Mouse (Mus musculus): ENCODE results near the gene Tgfbr1. TPM values are rescaled to one million over a fixed set of nuclear protein-coding genes. Genes with fewer than 3 reads are reported as not detected.
A peak's percentile ranks its signal among the peaks of the same experiment; 100 is the strongest.

Tgfbr1 gene
- 48.6 and 50.3 TPM in 2 replicates for polyA plus RNA-seq (2014; fragmentation: Nextera tagmentation; extraction: Ambion mirVana)

GRCm38 (mm10) chr4:47352803-47353388, at the start of gene Tgfbr1:
Gene Tgfbr1, plus strand, starts transcription at chr4:47353222.
- Histone ChIP-seq H3K4me2 (ENCODE audit: low read depth, low read length) (peak within 1 kb of the TSS; percentile 98), H3K9me3 (ENCODE audit: control insufficient read depth, low read length) (no peaks in the 10 kb centered on the region), H3K36me3 (ENCODE audit: control insufficient read depth, insufficient read depth, low read length) (no peaks in the 10 kb centered on the region), H3K27ac (replicated peaks; ENCODE audit: low read depth, low read length) (peak within 1 kb of the TSS; percentile 97), H3K27me3 (replicated peaks; ENCODE audit: control insufficient read depth, insufficient read depth, low read length) (no peaks in the 10 kb centered on the region), H3K4me1 (ENCODE audit: control insufficient read depth, insufficient read depth, low read length) (peaks cover 26% of the 10 kb centered on the region), H3K9ac (ENCODE audit: low read depth, low read length) (peak within 1 kb of the TSS; percentile 92), H3K4me3 (ENCODE audit: low read depth, low read length) (peak within 1 kb of the TSS; percentile 91)
- DNase-seq (ENCODE audit: low spot score) = peak; percentile 99
- ATAC-seq (ENCODE audit: low read depth) = peak; percentile 98
- 0% methylated on average over 24 of the region's 65 CpGs for WGBS

GRCm38 (mm10) chr4:47303340-47303998, 49.6 kb upstream of the Tgfbr1 start:
- Histone ChIP-seq H3K36me3 (ENCODE audit: control insufficient read depth, insufficient read depth, low read length) (0 out of 2 replicates have a peak, but pooled peaks cover 8% of the 10 kb centered on the region), H3K27ac (replicated peaks; ENCODE audit: low read depth, low read length) (no peak overlapping the region), H3K9ac (ENCODE audit: low read depth, low read length) (no peak overlapping the region), H3K4me1 (ENCODE audit: control insufficient read depth, insufficient read depth, low read length) (0 out of 2 replicates have a peak, but pooled peaks cover 5% of the 10 kb centered on the region), H3K4me3 (ENCODE audit: low read depth, low read length) (no peak overlapping the region), H3K27me3 (replicated peaks; ENCODE audit: control insufficient read depth, insufficient read depth, low read length) (no peaks in the 10 kb centered on the region), H3K9me3 (ENCODE audit: control insufficient read depth, low read length) (peaks cover 8% of the 10 kb centered on the region), H3K4me2 (ENCODE audit: low read depth, low read length) (no peak overlapping the region)
- WGBS = 45% methylated on average over 5 of the region's 5 CpGs
- ATAC-seq (ENCODE audit: low read depth) (peak; percentile 33; the same call in 1 of the 2 replicates), DNase-seq (ENCODE audit: low spot score) (peak; percentile 29)

- Histone ChIP-seq H3K27me3 (replicated peaks; ENCODE audit: control insufficient read depth, insufficient read depth, low read length) (no peaks in the 10 kb centered on the region), H3K4me1 (ENCODE audit: control insufficient read depth, insufficient read depth, low read length) (no peaks in the 10 kb centered on the region; the same call in 1 of the 2 replicates), H3K4me3 (ENCODE audit: low read depth, low read length) (no peak overlapping the region), H3K27ac (replicated peaks; ENCODE audit: low read depth, low read length) (no peak overlapping the region), H3K9me3 (ENCODE audit: control insufficient read depth, low read length) (no peaks in the 10 kb centered on the region), H3K4me2 (ENCODE audit: low read depth, low read length) (no peak overlapping the region), H3K36me3 (ENCODE audit: control insufficient read depth, insufficient read depth, low read length) (no peaks in the 10 kb centered on the region), H3K9ac (ENCODE audit: low read depth, low read length) (no peak overlapping the region)
- ATAC-seq (ENCODE audit: low read depth) = no peak
- no peak for DNase-seq (ENCODE audit: low spot score)
- WGBS = 81% methylated on average over 12 of the region's 12 CpGs
Observed at GRCm38 (mm10) chr4:47309886-47310625, 43.0 kb upstream of the Tgfbr1 start.

- Histone ChIP-seq H3K27me3 (replicated peaks; ENCODE audit: control insufficient read depth, insufficient read depth, low read length) (no peaks in the 10 kb centered on the region), H3K9ac (ENCODE audit: low read depth, low read length) (no peak overlapping the region), H3K27ac (replicated peaks; ENCODE audit: low read depth, low read length) (no peak overlapping the region), H3K9me3 (ENCODE audit: control insufficient read depth, low read length) (no peaks in the 10 kb centered on the region), H3K36me3 (ENCODE audit: control insufficient read depth, insufficient read depth, low read length) (no peaks in the 10 kb centered on the region), H3K4me2 (ENCODE audit: low read depth, low read length) (no peak overlapping the region), H3K4me1 (ENCODE audit: control insufficient read depth, insufficient read depth, low read length) (no peaks in the 10 kb centered on the region; the same call in 1 of the 2 replicates), H3K4me3 (ENCODE audit: low read depth, low read length) (no peak overlapping the region)
- ATAC-seq (ENCODE audit: low read depth) = peak; percentile 64
- peak; percentile 73 for DNase-seq (ENCODE audit: low spot score)
- WGBS = 63% methylated on average over 6 of the region's 6 CpGs
Observed at GRCm38 (mm10) chr4:47310812-47311211, 42.2 kb upstream of the Tgfbr1 start.

- no peak overlapping the region for H3K4me3 ChIP-seq (ENCODE audit: low read depth, low read length)
- no peaks in the 10 kb centered on the region for H3K9me3 ChIP-seq (ENCODE audit: control insufficient read depth, low read length)
- H3K4me1 ChIP-seq (ENCODE audit: control insufficient read depth, insufficient read depth, low read length) = no peaks in the 10 kb centered on the region; the same call in 1 of the 2 replicates
- DNase-seq (ENCODE audit: low spot score) = no peak
- no peak overlapping the region for H3K4me2 ChIP-seq (ENCODE audit: low read depth, low read length)
- no peak overlapping the region for H3K9ac ChIP-seq (ENCODE audit: low read depth, low read length)
- H3K27me3 ChIP-seq (replicated peaks; ENCODE audit: control insufficient read depth, insufficient read depth, low read length) = no peaks in the 10 kb centered on the region
- WGBS = 89% methylated on average over 6 of the region's 6 CpGs
- H3K36me3 ChIP-seq (ENCODE audit: control insufficient read depth, insufficient read depth, low read length) = no peaks in the 10 kb centered on the region
- no peak for ATAC-seq (ENCODE audit: low read depth)
- H3K27ac ChIP-seq (replicated peaks; ENCODE audit: low read depth, low read length) = no peak overlapping the region
Observed at GRCm38 (mm10) chr4:47311467-47311866, 41.6 kb upstream of the Tgfbr1 start.

- WGBS = 62% methylated on average over 7 of the region's 7 CpGs
- no peak overlapping the region for H3K9ac ChIP-seq (ENCODE audit: low read depth, low read length)
- DNase-seq (ENCODE audit: low spot score) = no peak
Observed at GRCm38 (mm10) chr4:47311929-47312328, 41.1 kb upstream of the Tgfbr1 start.

GRCm38 (mm10) chr4:47312676-47313075, 40.3 kb upstream of the Tgfbr1 start:
- ATAC-seq (ENCODE audit: low read depth) = peak; percentile 50; the same call in 1 of the 2 replicates
- no peaks in the 10 kb centered on the region for H3K27me3 ChIP-seq (replicated peaks; ENCODE audit: control insufficient read depth, insufficient read depth, low read length)
- H3K4me1 ChIP-seq (ENCODE audit: control insufficient read depth, insufficient read depth, low read length) = no peaks in the 10 kb centered on the region; the same call in 1 of the 2 replicates
- peak overlapping the region; percentile 32 for H3K4me2 ChIP-seq (ENCODE audit: low read depth, low read length)
- DNase-seq (ENCODE audit: low spot score) = peak; percentile 68
- peak overlapping the region; percentile 12; the same call in 1 of the 2 replicates for H3K4me3 ChIP-seq (ENCODE audit: low read depth, low read length)
- H3K9ac ChIP-seq (ENCODE audit: low read depth, low read length) = peak overlapping the region; percentile 30; the same call in 1 of the 2 replicates
- WGBS = 46% methylated on average over 14 of the region's 14 CpGs
- H3K27ac ChIP-seq (replicated peaks; ENCODE audit: low read depth, low read length) = peak overlapping the region; percentile 65
- H3K36me3 ChIP-seq (ENCODE audit: control insufficient read depth, insufficient read depth, low read length) = no peaks in the 10 kb centered on the region
- no peaks in the 10 kb centered on the region for H3K9me3 ChIP-seq (ENCODE audit: control insufficient read depth, low read length)

More at GRCm38 (mm10) chr4:47311929-47312328, 41.1 kb upstream of the Tgfbr1 start:
- Histone ChIP-seq H3K27ac (replicated peaks; ENCODE audit: low read depth, low read length) (no peak overlapping the region), H3K4me3 (ENCODE audit: low read depth, low read length) (no peak overlapping the region), H3K9me3 (ENCODE audit: control insufficient read depth, low read length) (no peaks in the 10 kb centered on the region), H3K27me3 (replicated peaks; ENCODE audit: control insufficient read depth, insufficient read depth, low read length) (no peaks in the 10 kb centered on the region), H3K4me1 (ENCODE audit: control insufficient read depth, insufficient read depth, low read length) (no peaks in the 10 kb centered on the region; the same call in 1 of the 2 replicates), H3K36me3 (ENCODE audit: control insufficient read depth, insufficient read depth, low read length) (no peaks in the 10 kb centered on the region), H3K4me2 (ENCODE audit: low read depth, low read length) (no peak overlapping the region)
- ATAC-seq (ENCODE audit: low read depth) = no peak

- Histone ChIP-seq H3K27me3 (replicated peaks; ENCODE audit: control insufficient read depth, insufficient read depth, low read length) (no peaks in the 10 kb centered on the region), H3K4me3 (ENCODE audit: low read depth, low read length) (no peak overlapping the region), H3K27ac (replicated peaks; ENCODE audit: low read depth, low read length) (no peak overlapping the region), H3K9ac (ENCODE audit: low read depth, low read length) (no peak overlapping the region), H3K9me3 (ENCODE audit: control insufficient read depth, low read length) (no peaks in the 10 kb centered on the region), H3K4me1 (ENCODE audit: control insufficient read depth, insufficient read depth, low read length) (no peaks in the 10 kb centered on the region; the same call in 1 of the 2 replicates), H3K36me3 (ENCODE audit: control insufficient read depth, insufficient read depth, low read length) (no peaks in the 10 kb centered on the region), H3K4me2 (ENCODE audit: low read depth, low read length) (no peak overlapping the region)
- ATAC-seq (ENCODE audit: low read depth) (no peak), DNase-seq (ENCODE audit: low spot score) (no peak)
- WGBS = 86% methylated on average over 8 of the region's 8 CpGs
Observed at GRCm38 (mm10) chr4:47313710-47314410, 39.2 kb upstream of the Tgfbr1 start.

All from embryonic facial prominence, embryonic 14.5 days (tissue).